Mouse (Mus musculus) kidney, adult 2 months (tissue): ENCODE measurements around the gene Pum1. TPM values are rescaled to one million over a fixed set of nuclear protein-coding genes. Genes with fewer than 3 reads are reported as not detected.

Experiments used
- DNase-seq: peaks from one replicate; pipeline ENCODE4 v3.0.0; 2021
- H3K27ac ChIP-seq: fragments of 200-500 bp; 2 replicates; pipeline ENCODE4 v1.5.1; 2012; ENCODE audit warnings: low read depth, low read length, control low read depth, inconsistent platforms; ENCODE audit not compliant: insufficient read depth
- H3K27me3 ChIP-seq: fragments of 200-500 bp; replicated peaks from 2 replicates; pipeline ENCODE4 v1.6.1; 2012; ENCODE audit warnings: mild to moderate bottlenecking, moderate library complexity, low read length, inconsistent platforms; ENCODE audit not compliant: control insufficient read depth, insufficient read depth
- H3K36me3 ChIP-seq: fragments of 200-500 bp; 2 replicates; pipeline ENCODE4 v1.6.1; 2012; ENCODE audit warnings: mild to moderate bottlenecking, moderate library complexity, low read length, inconsistent platforms; ENCODE audit not compliant: control insufficient read depth, insufficient read depth
- H3K4me1 ChIP-seq: fragments of 200-500 bp; 2 replicates; pipeline ENCODE4 v1.6.1; 2011; ENCODE audit warnings: low read length; ENCODE audit not compliant: control insufficient read depth, insufficient read depth
- H3K4me3 ChIP-seq: fragments of 200-500 bp; 2 replicates; pipeline ENCODE4 v1.5.1; 2011; ENCODE audit warnings: mild to moderate bottlenecking, low read depth, low read length, control low read depth; ENCODE audit not compliant: insufficient read depth
- CTCF ChIP-seq: fragments of 200-500 bp; conservative IDR thresholded peaks from 2 replicates; pipeline ENCODE4 v1.5.1; 2011; ENCODE audit warnings: low read depth, mild to moderate bottlenecking, control low read depth, low read length, moderate library complexity, mixed read lengths; ENCODE audit not compliant: insufficient read depth, insufficient read length
- POLR2A ChIP-seq: fragments of 200-500 bp; IDR thresholded peaks from one replicate; pipeline ENCODE4 v1.6.1; 2011; ENCODE audit warnings: low read depth, low read length, control low read depth
- WGBS: fragments of 180-500 bp; shearing (Covaris S2); methylation state at CpG from one replicate; pipeline ENCODE4 v1.1.7; 2018; 5-methylcytosine and 5-hydroxymethylcytosine counted together
- polyA plus RNA-seq: library from polyadenylated mRNA; depleted of rRNA; stranded (reverse); fragments of >200 nt; gene quantifications from 2 replicates; pipeline ENCODE4 v1.2.3, GENCODE M21; 2012

Pum1 gene
- polyA plus RNA-seq, 1 experiment, result 45.9 TPM

DNA sequence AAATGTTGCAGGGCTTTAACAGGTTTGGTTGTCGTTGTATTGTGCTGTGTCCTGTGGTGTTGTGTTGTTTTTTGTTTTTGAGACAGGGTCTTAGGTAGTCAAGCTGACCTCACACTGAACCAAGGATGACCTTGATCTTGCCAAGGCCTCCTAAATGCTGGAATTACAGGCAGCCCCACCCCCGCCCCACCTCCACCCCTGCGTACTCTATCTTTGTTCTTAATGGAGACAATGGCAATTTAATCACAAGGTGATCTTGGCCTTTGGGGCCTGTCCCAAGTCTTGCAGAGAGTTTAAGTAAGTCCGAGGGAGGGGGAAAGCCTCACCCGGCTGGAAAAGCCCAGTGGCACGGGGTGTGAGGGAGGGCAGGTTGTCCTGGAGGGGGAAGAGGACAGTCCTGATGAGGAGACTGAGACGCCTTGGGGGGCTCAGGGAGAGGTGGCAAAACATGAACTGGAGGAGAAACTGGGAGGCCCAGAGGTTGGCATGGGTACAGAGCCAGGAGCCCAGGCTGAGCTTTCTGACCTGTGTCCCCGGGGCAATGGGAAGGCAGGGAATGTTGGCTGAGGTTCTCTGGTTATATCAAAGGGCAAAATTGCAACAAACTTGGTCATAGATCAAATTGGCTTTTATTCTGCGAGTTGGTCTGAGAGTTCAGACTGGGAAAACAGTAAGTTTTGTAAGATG lies 22.9 kb upstream of the Pum1 start:
- no peaks in the 10 kb centered on the region for H3K27me3 ChIP-seq
- no peak for TF ChIP-seq POLR2A
- no peak for TF ChIP-seq CTCF
- H3K4me1 ChIP-seq, result peaks cover 24% of the 10 kb centered on the region
- H3K4me3 ChIP-seq, result no peak overlapping the region
- no peaks in the 10 kb centered on the region for H3K36me3 ChIP-seq
- H3K27ac ChIP-seq, result peak overlapping the region; percentile 97
- WGBS, result 38% methylated on average over 9 of the region's 9 CpGs
- DNase-seq, result peak; percentile 94

DNA sequence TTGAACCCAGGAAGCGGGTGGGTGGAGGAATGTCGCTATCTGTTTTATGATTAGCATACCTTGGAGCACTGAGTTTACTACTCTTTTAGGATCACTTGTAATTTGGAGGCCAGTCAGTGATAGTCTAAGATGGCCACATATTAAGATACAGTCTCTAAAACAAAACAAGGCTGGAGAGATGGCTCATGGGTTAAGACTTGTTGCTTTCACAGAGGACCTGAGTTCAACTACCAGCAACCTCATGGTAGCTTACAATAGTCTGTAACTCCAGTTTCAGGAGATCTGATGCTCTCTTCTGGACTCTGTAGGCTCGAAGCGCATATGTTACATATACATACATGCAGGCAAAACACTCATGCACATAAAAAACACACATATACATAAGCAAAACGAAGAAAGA lies 20.7 kb upstream of the Pum1 start:
- H3K27ac ChIP-seq, result no peak overlapping the region
- DNase-seq, result no peak
- H3K27me3 ChIP-seq, result no peaks in the 10 kb centered on the region
- no peak overlapping the region for H3K4me3 ChIP-seq
- no peak for TF ChIP-seq POLR2A
- TF ChIP-seq CTCF, result no peak
- H3K36me3 ChIP-seq, result no peaks in the 10 kb centered on the region
- H3K4me1 ChIP-seq, result peaks cover 24% of the 10 kb centered on the region
- WGBS, result 91% methylated on average over 5 of the region's 5 CpGs

DNA sequence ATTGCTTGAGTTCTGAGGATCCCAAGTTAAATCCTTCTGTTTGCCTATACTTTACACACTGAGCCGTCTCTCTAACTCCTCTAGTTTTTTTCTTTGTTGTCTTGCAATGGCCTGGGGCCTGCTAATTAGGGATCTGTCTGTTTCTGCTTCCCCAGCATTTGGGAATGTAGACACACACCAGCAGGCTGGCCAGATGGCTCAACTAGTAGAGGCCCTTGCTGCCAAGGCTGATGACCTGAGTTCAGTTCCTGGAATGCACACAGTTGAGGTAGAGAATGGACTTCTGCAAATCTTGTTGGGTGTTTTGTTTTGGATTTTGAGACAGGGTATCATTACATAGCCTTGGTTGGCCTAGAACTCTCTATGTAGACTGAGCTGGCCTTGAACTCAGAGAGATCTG lies 17.7 kb upstream of the Pum1 start:
- Histone ChIP-seq H3K27ac (no peak overlapping the region), H3K36me3 (no peaks in the 10 kb centered on the region), H3K27me3 (no peaks in the 10 kb centered on the region), H3K4me3 (no peak overlapping the region), H3K4me1 (peaks cover 7% of the 10 kb centered on the region)
- 79% methylated on average over 1 of the region's 1 CpGs for WGBS
- TF ChIP-seq CTCF, result no peak
- TF ChIP-seq POLR2A, result no peak
- DNase-seq, result no peak

DNA sequence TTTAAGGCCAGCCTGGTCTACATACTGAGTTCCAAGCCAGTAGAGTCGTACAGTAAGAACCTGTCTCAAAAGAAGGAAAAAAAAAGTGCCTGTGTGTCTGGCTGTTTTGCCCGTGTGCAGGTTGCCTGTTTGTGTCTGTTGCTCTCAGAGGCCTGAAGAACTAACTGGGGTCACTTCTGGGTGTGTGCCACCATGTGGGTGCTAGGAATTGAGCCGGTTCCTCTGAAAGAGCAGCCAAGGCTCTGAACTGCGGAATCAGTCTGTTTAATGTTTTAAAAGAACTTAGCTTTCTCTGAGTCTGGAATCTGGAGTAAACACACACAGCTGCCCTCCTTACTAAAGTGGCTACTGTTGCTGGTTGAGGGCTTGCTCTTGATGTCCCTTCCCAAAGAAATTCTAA lies 11.8 kb upstream of the Pum1 start:
- Histone ChIP-seq H3K27ac (no peak overlapping the region), H3K4me1 (peaks cover 3% of the 10 kb centered on the region; the same call in 1 of the 2 replicates)

DNA sequence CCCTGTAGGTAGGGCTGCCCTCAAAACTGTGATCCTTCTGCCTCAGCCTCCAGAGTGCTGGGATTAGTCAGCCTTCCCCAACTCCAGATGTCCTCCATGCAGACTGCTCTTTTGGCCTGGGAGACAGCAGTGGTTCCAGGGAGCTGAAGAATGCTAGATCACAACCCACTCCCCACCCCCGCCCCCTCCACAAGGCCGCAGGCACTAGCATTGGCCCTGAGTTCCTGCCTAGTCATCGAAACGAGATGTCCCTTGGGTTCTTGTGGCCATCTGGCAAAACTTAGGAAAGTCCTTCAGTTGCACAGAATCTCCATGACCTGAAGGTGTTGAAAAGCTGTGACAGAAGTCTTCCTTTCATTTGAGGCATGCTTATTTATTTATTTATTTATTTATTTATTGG lies 10.6 kb upstream of the Pum1 start:
- Histone ChIP-seq H3K4me1 (peaks cover 3% of the 10 kb centered on the region; the same call in 1 of the 2 replicates), H3K27me3 (no peaks in the 10 kb centered on the region), H3K4me3 (no peak overlapping the region), H3K27ac (no peak overlapping the region), H3K36me3 (no peaks in the 10 kb centered on the region)
- 76% methylated on average over 4 of the region's 4 CpGs for WGBS
- no peak for TF ChIP-seq CTCF
- no peak for TF ChIP-seq POLR2A
- DNase-seq, result no peak

More for the DNA sequence above, 11.8 kb upstream of the Pum1 start:
- Histone ChIP-seq H3K36me3 (no peaks in the 10 kb centered on the region), H3K4me3 (no peak overlapping the region), H3K27me3 (no peaks in the 10 kb centered on the region)
- peak; percentile 58 for DNase-seq
- TF ChIP-seq POLR2A (no peak), CTCF (no peak)
- WGBS, result 54% methylated on average over 4 of the region's 4 CpGs

DNA sequence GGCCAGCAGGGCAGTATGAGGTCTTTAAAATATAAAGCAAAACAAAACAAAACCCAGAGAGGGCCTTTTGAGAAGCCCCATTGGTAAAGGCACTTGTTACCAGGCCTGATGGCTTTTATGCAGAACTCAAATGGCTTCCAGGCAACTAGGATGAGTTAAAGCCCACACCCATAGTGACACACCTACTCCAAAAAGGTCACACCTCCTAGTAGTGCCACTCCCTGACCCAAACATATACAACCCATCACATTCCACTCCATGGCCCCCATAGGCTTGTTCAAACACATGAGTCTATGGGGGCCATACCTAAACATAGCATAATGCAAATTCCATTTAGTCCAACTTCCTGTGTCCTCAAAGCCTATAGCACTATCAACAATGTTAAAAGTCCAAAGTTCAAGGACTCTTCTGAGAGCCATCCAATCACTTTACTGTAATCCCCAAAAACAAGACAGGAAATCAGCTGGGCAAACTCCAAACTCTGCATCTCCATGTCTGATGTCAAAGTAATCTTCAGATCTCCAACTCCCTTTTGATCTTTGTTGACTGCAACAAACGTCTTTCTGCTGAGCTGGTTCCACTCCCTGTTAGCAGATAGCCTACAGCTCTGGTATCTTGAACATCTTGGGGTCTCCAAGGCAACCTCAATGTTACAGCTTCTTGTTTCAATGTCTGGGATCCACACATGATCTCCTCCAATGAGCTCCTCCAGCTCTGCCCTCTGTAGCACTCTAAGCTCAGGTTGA lies 5.1 kb upstream of the Pum1 start:
- Histone ChIP-seq H3K4me3 (no peak overlapping the region), H3K27ac (no peak overlapping the region), H3K36me3 (no peaks in the 10 kb centered on the region), H3K4me1 (no peaks in the 10 kb centered on the region), H3K27me3 (no peaks in the 10 kb centered on the region)
- 38% methylated on average over 1 of the region's 1 CpGs for WGBS
- TF ChIP-seq POLR2A (no peak), CTCF (no peak)
- no peak for DNase-seq

DNA sequence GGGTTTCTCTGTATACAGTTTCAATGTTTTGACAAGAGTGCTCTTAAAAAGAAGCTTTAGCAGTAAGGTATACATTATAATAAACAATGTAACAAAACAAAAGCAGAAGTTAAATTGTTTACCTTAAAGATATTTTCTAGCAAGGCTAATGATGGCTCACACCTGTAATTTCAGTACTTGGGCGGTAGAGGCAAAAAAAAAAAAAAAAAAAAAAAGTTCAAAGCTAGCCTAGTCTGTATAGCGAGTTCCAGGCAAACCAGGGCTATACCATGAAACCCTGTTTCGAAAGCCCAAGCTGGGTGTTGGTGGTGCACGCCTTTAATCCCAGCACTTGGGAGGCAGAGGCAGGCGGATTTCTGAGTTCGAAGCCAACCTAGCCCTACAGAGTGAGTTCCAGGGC lies 3.7 kb upstream of the Pum1 start:
- no peak for DNase-seq
- TF ChIP-seq CTCF (no peak), POLR2A (no peak)
- 94% methylated on average over 6 of the region's 6 CpGs for WGBS
- no peaks in the 10 kb centered on the region for H3K36me3 ChIP-seq
- H3K4me3 ChIP-seq, result no peak overlapping the region
- H3K4me1 ChIP-seq, result no peaks in the 10 kb centered on the region
- no peaks in the 10 kb centered on the region for H3K27me3 ChIP-seq
- H3K27ac ChIP-seq, result no peak overlapping the region
